Mouse (Mus musculus) heart, adult 2 months (tissue): ENCODE data around the gene Tbc1d10c.

Source experiments
- CTCF ChIP-seq: fragments of 200-600 bp; IDR thresholded peaks from 2 replicates; pipeline ENCODE4 v1.8.1; 2022; ENCODE audit warnings: antibody characterized with exemption, mild to moderate bottlenecking, moderate library complexity
- EP300 ChIP-seq: fragments of 200-500 bp; IDR thresholded peaks from 2 replicates; pipeline ENCODE4 v1.6.1; 2011; ENCODE audit warnings: low read depth, low read length, control low read depth; ENCODE audit not compliant: insufficient read depth
- POLR2A ChIP-seq: fragments of 200-500 bp; IDR thresholded peaks from 2 replicates; pipeline ENCODE4 v1.6.1; 2011; ENCODE audit warnings: mild to moderate bottlenecking, low read depth, low read length, control low read depth; ENCODE audit not compliant: insufficient read depth

GRCm38 (mm10) chr19:4211891-4212588 is 21.0 kb upstream of the Tbc1d10c start:
- TF ChIP-seq POLR2A: no peak
- TF ChIP-seq CTCF: no peak
- no peak for TF ChIP-seq EP300
